Mouse (Mus musculus): ENCODE data around the gene Rac2.

DNA sequence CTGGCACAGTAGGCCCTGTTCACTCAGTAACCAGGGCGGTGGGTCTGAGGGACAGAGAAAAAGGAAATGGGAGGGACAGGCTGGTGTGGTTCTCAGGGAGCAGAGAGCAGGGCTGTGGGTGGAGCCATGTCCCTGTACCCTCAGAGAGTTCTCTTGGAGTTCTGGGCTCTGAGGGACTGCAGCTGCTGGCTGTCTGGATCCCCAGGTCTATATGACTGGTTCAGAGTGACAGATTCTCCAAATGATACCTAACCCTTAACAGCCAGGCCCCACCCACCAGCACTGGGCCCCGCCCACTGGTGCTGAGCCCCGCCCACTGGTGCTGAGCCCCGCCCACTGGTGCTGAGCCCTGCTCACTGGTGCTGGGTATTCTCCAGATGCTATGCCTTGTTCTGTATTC, 25.1 kb upstream of the Rac2 start:
- TF ChIP-seq CTCF (conservative IDR thresholded peaks at IDR 0.05; ENCODE audit: low read length): no peak
- no peak for TF ChIP-seq NANOG (IDR thresholded peaks at IDR 0.05; ENCODE audit: borderline replicate concordance, low read length)
- TF ChIP-seq POU5F1 (IDR thresholded peaks at IDR 0.05; ENCODE audit: borderline replicate concordance, low read length): no peak
